Mouse (Mus musculus) heart, adult 2 months (tissue): ENCODE results near the gene Rassf5.
"Not testable (repeated sequence)": the region's sequence is repeated elsewhere in the genome, so short reads cannot be mapped to it uniquely, and the experiment has no call there.

Experiments
- CTCF ChIP-seq: fragments of 200-600 bp; IDR thresholded peaks from 2 replicates; pipeline ENCODE4 v1.8.1; 2022; ENCODE audit warnings: antibody characterized with exemption, mild to moderate bottlenecking, moderate library complexity
- EP300 ChIP-seq: fragments of 200-500 bp; IDR thresholded peaks from 2 replicates; pipeline ENCODE4 v1.6.1; 2011; ENCODE audit warnings: low read depth, low read length, control low read depth; ENCODE audit not compliant: insufficient read depth

DNA sequence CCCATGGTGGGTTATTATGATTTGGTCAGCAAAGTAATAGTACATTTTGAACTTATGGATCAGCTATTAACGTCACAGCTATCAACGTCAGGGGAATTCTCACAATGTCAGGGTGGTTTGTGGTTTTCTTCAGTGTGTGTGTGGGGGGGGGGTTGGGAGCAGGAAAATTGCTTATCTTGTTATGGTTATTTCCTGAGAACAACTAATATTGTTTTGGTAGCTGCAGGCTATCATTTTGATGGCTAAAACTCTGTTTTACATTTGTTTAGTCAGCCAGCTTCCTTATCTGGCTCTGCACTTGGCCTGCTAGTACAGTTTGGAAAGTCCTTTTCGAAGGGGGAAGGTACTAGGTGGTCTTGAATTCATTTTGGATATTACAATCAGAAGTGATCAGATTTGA lies 99.8 kb downstream of the Rassf5 start:
- not testable (repeated sequence) for TF ChIP-seq CTCF, EP300
